Mouse (Mus musculus) midbrain, embryonic 11.5 days (tissue): ENCODE results near the gene Lrch1. TPM values are rescaled to one million over a fixed set of nuclear protein-coding genes. Genes with fewer than 3 reads are reported as not detected.

Source experiments
- ATAC-seq: fragments of 200-750 bp; cut with Nextera tagmentation; 2 replicates; pipeline ENCODE4 v1.8.0; 2017; ENCODE audit warnings: moderate TSS enrichment, moderate library complexity; ENCODE audit not compliant: low FRiP score
- DNase-seq: peaks from one replicate; pipeline ENCODE4 v3.0.0; 2015; ENCODE audit warnings: low spot score; ENCODE audit errors: missing footprints
- H3K27ac ChIP-seq: fragments of 300-500 bp; sonication (generic); 2 replicates; pipeline ENCODE4 v1.5.1; 2014; ENCODE audit warnings: low read depth, low read length
- H3K27me3 ChIP-seq: fragments of 300-500 bp; sonication (generic); 2 replicates; pipeline ENCODE4 v1.6.1; 2014; ENCODE audit warnings: mild to moderate bottlenecking, low read length, moderate library complexity, mixed read lengths; ENCODE audit not compliant: control insufficient read depth, insufficient read depth
- H3K36me3 ChIP-seq: fragments of 300-500 bp; sonication (generic); 2 replicates; pipeline ENCODE4 v1.6.1; 2014; ENCODE audit warnings: mild to moderate bottlenecking, low read length, moderate library complexity, mixed read lengths; ENCODE audit not compliant: control insufficient read depth, insufficient read depth
- H3K4me1 ChIP-seq: fragments of 300-500 bp; sonication (generic); 2 replicates; pipeline ENCODE4 v1.6.1; 2014; ENCODE audit warnings: low read length; ENCODE audit not compliant: control insufficient read depth, insufficient read depth
- H3K4me2 ChIP-seq: fragments of 300-500 bp; sonication (generic); 2 replicates; pipeline ENCODE4 v1.6.1; 2014; ENCODE audit warnings: mild to moderate bottlenecking, moderate library complexity
- H3K4me3 ChIP-seq: fragments of 300-500 bp; sonication (generic); 2 replicates; pipeline ENCODE4 v1.5.1; 2014; ENCODE audit warnings: low read depth, low read length
- H3K9ac ChIP-seq: fragments of 300-500 bp; sonication (generic); 2 replicates; pipeline ENCODE4 v1.6.1; 2014; ENCODE audit warnings: low read length
- H3K9me3 ChIP-seq: fragments of 300-500 bp; sonication (generic); 2 replicates; pipeline ENCODE4 v1.6.1; 2016; ENCODE audit warnings: low read length; ENCODE audit not compliant: control insufficient read depth
- WGBS: fragments of 180-500 bp; shearing (Covaris S2); extraction: QIAGEN DNeasy Blood & Tissue Kit; methylation state at CpG from one replicate; pipeline ENCODE4 v1.1.7; 2014; 5-methylcytosine and 5-hydroxymethylcytosine counted together
- polyA plus RNA-seq: library from polyadenylated mRNA; unstranded; fragments of >200 nt; fragmentation: Nextera tagmentation; extraction: Ambion mirVana; gene quantifications from 2 replicates; pipeline ENCODE4 v1.2.1, GENCODE M21; 2014

Gene Lrch1
- polyA plus RNA-seq, 1 experiment from 2014 or later = 5.8 TPM

GRCm38 (mm10) chr14:74918521-74919103, 29.1 kb downstream of the Lrch1 start:
- no peak overlapping the region for H3K27ac ChIP-seq
- ATAC-seq = no peak
- no peak overlapping the region for H3K4me2 ChIP-seq
- 88% methylated on average over 5 of the region's 5 CpGs for WGBS
- H3K4me1 ChIP-seq = no peaks in the 10 kb centered on the region
- no peak overlapping the region for H3K4me3 ChIP-seq
- no peak for DNase-seq
- H3K36me3 ChIP-seq = no peaks in the 10 kb centered on the region
- H3K27me3 ChIP-seq = no peaks in the 10 kb centered on the region
- no peak overlapping the region for H3K9ac ChIP-seq
- H3K9me3 ChIP-seq = no peaks in the 10 kb centered on the region

GRCm38 (mm10) chr14:74917504-74918124, 30.1 kb downstream of the Lrch1 start:
- no peaks in the 10 kb centered on the region for H3K9me3 ChIP-seq
- no peaks in the 10 kb centered on the region for H3K27me3 ChIP-seq
- ATAC-seq (no peak), DNase-seq (no peak)
- H3K4me3 ChIP-seq = no peak overlapping the region
- H3K9ac ChIP-seq = no peak overlapping the region
- WGBS = 84% methylated on average over 5 of the region's 5 CpGs
- H3K36me3 ChIP-seq = no peaks in the 10 kb centered on the region
- no peaks in the 10 kb centered on the region for H3K4me1 ChIP-seq
- H3K4me2 ChIP-seq = no peak overlapping the region
- no peak overlapping the region for H3K27ac ChIP-seq

GRCm38 (mm10) chr14:74916691-74917090, 31.0 kb downstream of the Lrch1 start:
- DNase-seq (no peak), ATAC-seq (no peak)
- H3K4me1 ChIP-seq = no peaks in the 10 kb centered on the region
- H3K4me2 ChIP-seq = no peak overlapping the region
- no peaks in the 10 kb centered on the region for H3K36me3 ChIP-seq
- H3K9me3 ChIP-seq = no peaks in the 10 kb centered on the region
- H3K27ac ChIP-seq = no peak overlapping the region
- H3K27me3 ChIP-seq = no peaks in the 10 kb centered on the region
- 88% methylated on average over 4 of the region's 4 CpGs for WGBS
- H3K9ac ChIP-seq = no peak overlapping the region
- H3K4me3 ChIP-seq = no peak overlapping the region

GRCm38 (mm10) chr14:74916075-74916474, 31.6 kb downstream of the Lrch1 start:
- H3K27ac ChIP-seq = no peak overlapping the region
- DNase-seq (no peak), ATAC-seq (no peak; the same call in 1 of the 2 replicates)
- WGBS = 52% methylated on average over 8 of the region's 8 CpGs
- H3K4me3 ChIP-seq = no peak overlapping the region
- H3K4me2 ChIP-seq = no peak overlapping the region
- no peak overlapping the region for H3K9ac ChIP-seq
- no peaks in the 10 kb centered on the region for H3K4me1 ChIP-seq
- no peaks in the 10 kb centered on the region for H3K9me3 ChIP-seq
- H3K36me3 ChIP-seq = no peaks in the 10 kb centered on the region
- no peaks in the 10 kb centered on the region for H3K27me3 ChIP-seq

- DNase-seq (no peak), ATAC-seq (no peak)
- no peak overlapping the region for H3K4me3 ChIP-seq
- H3K9me3 ChIP-seq = no peaks in the 10 kb centered on the region
- no peak overlapping the region for H3K9ac ChIP-seq
- WGBS = 79% methylated on average over 2 of the region's 2 CpGs
- no peaks in the 10 kb centered on the region for H3K4me1 ChIP-seq
- no peak overlapping the region for H3K4me2 ChIP-seq
- H3K36me3 ChIP-seq = no peaks in the 10 kb centered on the region
- no peaks in the 10 kb centered on the region for H3K27me3 ChIP-seq
- no peak overlapping the region for H3K27ac ChIP-seq
Measured at GRCm38 (mm10) chr14:74915658-74916057, 32.0 kb downstream of the Lrch1 start.

GRCm38 (mm10) chr14:74915025-74915424, 32.7 kb downstream of the Lrch1 start:
- Histone ChIP-seq H3K27me3 (no peaks in the 10 kb centered on the region), H3K36me3 (no peaks in the 10 kb centered on the region), H3K4me3 (no peak overlapping the region), H3K4me1 (no peaks in the 10 kb centered on the region), H3K27ac (no peak overlapping the region), H3K9me3 (no peaks in the 10 kb centered on the region), H3K9ac (no peak overlapping the region), H3K4me2 (no peak overlapping the region)
- DNase-seq = no peak
- 79% methylated on average over 9 of the region's 9 CpGs for whole genome bisulfite sequencing
- ATAC-seq = no peak

- DNase-seq (no peak), ATAC-seq (no peak)
- 91% methylated on average over 20 of the region's 20 CpGs for WGBS
Measured at GRCm38 (mm10) chr14:74913381-74914230, 34.1 kb downstream of the Lrch1 start.

GRCm38 (mm10) chr14:74910363-74910762, 37.3 kb downstream of the Lrch1 start:
- Histone ChIP-seq H3K27ac (no peak overlapping the region), H3K9ac (no peak overlapping the region), H3K9me3 (no peaks in the 10 kb centered on the region), H3K27me3 (no peaks in the 10 kb centered on the region), H3K36me3 (no peaks in the 10 kb centered on the region), H3K4me3 (no peak overlapping the region), H3K4me2 (no peak overlapping the region), H3K4me1 (no peaks in the 10 kb centered on the region)
- no peak for DNase-seq
- WGBS = 71% methylated on average over 5 of the region's 5 CpGs
- no peak for ATAC-seq

More at GRCm38 (mm10) chr14:74913381-74914230, 34.1 kb downstream of the Lrch1 start:
- no peaks in the 10 kb centered on the region for H3K4me1 ChIP-seq
- H3K36me3 ChIP-seq = no peaks in the 10 kb centered on the region
- H3K4me2 ChIP-seq = no peak overlapping the region
- no peaks in the 10 kb centered on the region for H3K9me3 ChIP-seq
- no peak overlapping the region for H3K4me3 ChIP-seq
- no peak overlapping the region for H3K9ac ChIP-seq
- H3K27me3 ChIP-seq = no peaks in the 10 kb centered on the region
- no peak overlapping the region for H3K27ac ChIP-seq

GRCm38 (mm10) chr14:74909021-74909420, 38.7 kb downstream of the Lrch1 start:
- H3K4me3 ChIP-seq = no peak overlapping the region
- no peaks in the 10 kb centered on the region for H3K9me3 ChIP-seq
- H3K27ac ChIP-seq = no peak overlapping the region
- WGBS = 83% methylated on average over 8 of the region's 8 CpGs
- ATAC-seq (no peak; the same call in 1 of the 2 replicates), DNase-seq (no peak)
- H3K4me1 ChIP-seq = no peaks in the 10 kb centered on the region
- H3K4me2 ChIP-seq = no peak overlapping the region
- no peak overlapping the region for H3K9ac ChIP-seq
- no peaks in the 10 kb centered on the region for H3K36me3 ChIP-seq
- H3K27me3 ChIP-seq = no peaks in the 10 kb centered on the region
